Mouse (Mus musculus) T-cell, adult 66 days (primary cell): Measurements from ENCODE around the gene Olfr857. TPM values are rescaled to one million over a fixed set of nuclear protein-coding genes. Genes with fewer than 3 reads are reported as not detected.

Source experiments
- total RNA-seq, 2 experiments: library from RNA; stranded (reverse); gene quantifications; 3 replicates in 1 of 2; 4 replicates in 1 of 2; pipeline ENCODE4 v1.2.4; 2023

The Olfr857 gene
- total RNA-seq = not detected

DNA sequence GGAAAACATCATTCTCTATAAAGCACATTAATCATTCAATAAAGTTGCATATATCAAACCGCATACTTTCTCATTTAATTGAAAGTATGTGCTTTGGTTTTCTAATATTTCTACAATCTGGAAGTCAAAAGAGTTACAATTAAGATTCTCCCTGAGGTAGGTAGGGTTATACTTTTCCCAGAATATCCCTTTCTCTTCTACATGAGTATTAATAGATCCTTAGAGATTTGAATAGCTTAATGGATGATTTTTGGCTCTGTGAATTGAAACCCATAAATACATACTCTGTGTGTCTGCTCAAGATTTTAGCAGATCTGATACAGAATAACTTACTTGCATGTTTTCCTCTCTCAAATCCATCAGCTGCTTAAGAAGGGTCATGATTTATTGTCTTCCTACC is at the start of gene Olfr857:
TSS of gene Olfr857 (plus strand) at position 301 of the 400 bp plus-strand sequence.

Other genes with a start within 250 kb of the Olfr857 start
- gene Olfr850, start 231.2 kb upstream of the Olfr857 start, total RNA-seq = not detected
- not detected for gene Olfr851, start 216.1 kb upstream of the Olfr857 start, total RNA-seq
- gene Olfr853, start 168.4 kb upstream of the Olfr857 start, total RNA-seq = not detected
- not detected for gene Olfr854, start 142.1 kb upstream of the Olfr857 start, total RNA-seq
- not detected for gene Olfr855, start 126.8 kb upstream of the Olfr857 start, total RNA-seq
- 10 to 100 TPM; 29.9 to 34.0 TPM for gene Zfp317, start 87.3 kb upstream of the Olfr857 start, total RNA-seq
- gene Olfr58, start 70.8 kb downstream of the Olfr857 start, total RNA-seq = not detected
- not detected for gene Olfr859, start 95.5 kb downstream of the Olfr857 start, total RNA-seq
- gene Olfr860, start 140.3 kb downstream of the Olfr857 start, total RNA-seq = not detected
- not detected for gene Olfr862, start 178.6 kb downstream of the Olfr857 start, total RNA-seq
- gene Olfr77, start 207.4 kb downstream of the Olfr857 start, total RNA-seq = not detected